Mouse (Mus musculus) neural tube, embryonic 12.5 days (tissue): Measurements from ENCODE around the gene Bdkrb2. TPM values are rescaled to one million over a fixed set of nuclear protein-coding genes. Genes with fewer than 3 reads are reported as not detected.
A peak's percentile ranks its signal among the peaks of the same experiment; 100 is the strongest.

ENCODE experiments used
- ATAC-seq: fragments of 200-750 bp; cut with Nextera tagmentation; 2 replicates; pipeline ENCODE4 v1.8.0; 2017; ENCODE audit warnings: low read depth, mild to moderate bottlenecking, moderate TSS enrichment, moderate library complexity; ENCODE audit not compliant: low FRiP score
- H3K27ac ChIP-seq: fragments of 300-500 bp; sonication (generic); 2 replicates; pipeline ENCODE4 v1.5.1; 2016
- H3K27me3 ChIP-seq: fragments of 300-500 bp; sonication (generic); replicated peaks from 2 replicates; pipeline ENCODE4 v1.6.1; 2016; ENCODE audit warnings: mild to moderate bottlenecking
- H3K36me3 ChIP-seq: fragments of 300-500 bp; sonication (generic); 2 replicates; pipeline ENCODE4 v1.6.1; 2016; ENCODE audit warnings: mild to moderate bottlenecking
- H3K4me1 ChIP-seq: fragments of 300-500 bp; sonication (generic); 2 replicates; pipeline ENCODE4 v1.6.1; 2016
- H3K4me2 ChIP-seq: fragments of 300-500 bp; sonication (generic); replicated peaks from 2 replicates; pipeline ENCODE4 v1.6.1; 2016; ENCODE audit warnings: mild to moderate bottlenecking
- H3K4me3 ChIP-seq: fragments of 300-500 bp; sonication (generic); 2 replicates; pipeline ENCODE4 v1.5.1; 2016
- H3K9ac ChIP-seq: fragments of 300-500 bp; sonication (generic); 2 replicates; pipeline ENCODE4 v1.6.1; 2016; ENCODE audit warnings: mild to moderate bottlenecking
- H3K9me3 ChIP-seq: fragments of 300-500 bp; sonication (generic); 2 replicates; pipeline ENCODE4 v1.6.1; 2016; ENCODE audit warnings: mild to moderate bottlenecking
- WGBS: fragments of 180-500 bp; shearing (Covaris S2); methylation state at CpG from one replicate; pipeline ENCODE4 v1.1.7; 2016; 5-methylcytosine and 5-hydroxymethylcytosine counted together
- polyA plus RNA-seq: library from polyadenylated mRNA; unstranded; fragments of >200 nt; fragmentation: Nextera tagmentation; extraction: Ambion mirVana; gene quantifications from 2 replicates; pipeline ENCODE4 v1.2.1, GENCODE M21; 2016

The Bdkrb2 gene
- polyA plus RNA-seq, 1 experiment from 2014 or later = 2.7 TPM

DNA sequence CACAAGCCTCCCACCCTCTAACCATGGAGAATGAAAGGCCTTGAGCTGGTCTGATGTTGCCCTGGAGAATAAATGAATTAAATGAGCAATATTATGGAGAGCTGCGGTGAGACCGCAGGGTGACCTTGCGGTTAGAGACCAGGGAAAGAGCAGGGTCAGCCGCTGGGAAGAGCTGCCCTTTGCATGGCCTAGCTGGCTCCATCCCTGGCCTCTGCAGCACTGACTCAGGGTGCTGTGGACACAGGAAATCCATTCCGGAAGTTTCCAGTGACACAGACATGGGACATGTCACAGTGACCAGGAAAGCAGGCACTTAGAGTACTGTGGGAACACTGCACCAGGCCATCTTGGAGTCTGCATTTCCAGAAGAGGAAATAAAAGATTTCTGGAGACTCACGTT, 14.1 kb upstream of the Bdkrb2 start:
- Histone ChIP-seq H3K9ac (no peak overlapping the region), H3K27me3 (peaks cover 8% of the 10 kb centered on the region; the same call in 1 of the 2 replicates), H3K4me2 (no peak overlapping the region), H3K4me3 (no peak overlapping the region), H3K9me3 (no peaks in the 10 kb centered on the region), H3K27ac (no peak overlapping the region), H3K4me1 (peaks cover 13% of the 10 kb centered on the region), H3K36me3 (no peaks in the 10 kb centered on the region)
- no peak for ATAC-seq
- 79% methylated on average over 6 of the region's 6 CpGs for WGBS

DNA sequence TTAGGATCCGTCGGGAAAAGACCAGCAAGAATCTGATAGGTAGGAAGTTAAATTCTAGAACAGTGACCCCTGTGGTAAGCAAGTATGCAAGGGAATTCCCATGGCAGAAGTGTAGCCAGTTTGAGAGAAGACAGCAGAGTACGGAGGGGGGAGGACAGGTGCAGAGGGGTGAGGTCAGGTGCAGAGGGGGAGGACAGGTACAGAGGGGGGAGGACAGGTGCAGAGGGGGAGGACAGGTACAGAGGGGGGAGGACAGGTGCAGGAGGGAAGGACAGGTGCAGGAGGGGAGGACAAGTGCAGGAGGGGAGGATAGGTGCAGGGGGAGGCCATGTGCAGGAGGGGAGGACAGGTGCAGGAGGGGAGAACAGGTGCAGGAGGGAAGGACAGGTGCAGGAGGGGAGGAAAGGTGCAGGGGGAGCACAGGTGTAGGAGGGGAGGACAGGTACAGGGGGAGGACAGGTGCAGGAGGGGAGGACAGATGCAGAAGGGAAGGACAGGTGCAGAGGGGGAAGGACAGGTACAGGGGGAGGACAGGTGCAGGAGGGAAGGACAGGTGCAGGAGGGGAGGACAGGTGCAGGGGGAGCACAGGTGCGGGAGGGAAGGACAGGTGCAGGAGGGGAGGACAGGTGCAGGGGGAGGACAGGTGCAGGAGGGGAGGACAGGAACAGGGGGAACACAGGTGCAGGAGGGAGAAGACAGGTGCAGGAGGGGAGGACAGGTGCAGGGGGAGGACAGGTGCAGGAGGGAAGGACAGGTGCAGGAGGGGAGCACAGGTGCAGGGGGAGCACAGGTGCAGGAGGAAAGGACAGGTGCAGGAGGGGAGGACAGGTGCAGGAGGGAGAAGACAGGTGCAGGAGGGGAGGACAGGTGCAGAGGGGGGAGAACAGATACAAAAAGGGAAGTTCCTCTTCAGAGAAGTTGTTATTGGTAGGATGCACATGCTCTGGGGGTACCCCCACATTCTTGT, 12.9 kb upstream of the Bdkrb2 start:
- no peaks in the 10 kb centered on the region for H3K9me3 ChIP-seq
- no peak overlapping the region for H3K9ac ChIP-seq
- H3K4me1 ChIP-seq = peaks cover 13% of the 10 kb centered on the region
- ATAC-seq = no peak
- H3K27ac ChIP-seq = no peak overlapping the region
- H3K36me3 ChIP-seq = no peaks in the 10 kb centered on the region
- H3K4me3 ChIP-seq = no peak overlapping the region
- H3K27me3 ChIP-seq = peaks cover 8% of the 10 kb centered on the region; the same call in 1 of the 2 replicates
- H3K4me2 ChIP-seq = no peak overlapping the region
- WGBS = 77% methylated on average over 4 of the region's 4 CpGs

DNA sequence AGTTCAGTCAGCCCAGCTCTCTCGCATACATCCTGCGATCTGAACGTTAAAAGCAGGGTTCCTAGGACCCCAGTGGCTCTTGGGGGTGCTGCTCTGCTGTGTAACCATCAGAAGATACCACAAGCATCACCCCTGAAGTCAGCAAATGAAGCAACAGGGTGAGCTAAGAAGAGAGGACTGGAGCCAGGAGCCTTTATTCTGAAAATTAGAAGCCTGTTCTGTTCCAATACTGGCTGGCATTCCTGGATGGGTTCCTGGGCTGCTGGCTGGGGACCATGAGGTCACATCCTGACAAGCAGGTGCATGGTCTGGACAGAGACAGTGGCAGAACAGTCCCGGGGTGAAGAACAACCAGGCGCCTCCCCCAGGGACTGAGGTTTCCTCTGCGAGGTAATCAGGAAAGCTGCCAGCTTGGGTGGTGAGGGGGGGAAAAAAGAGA, 11.5 kb upstream of the Bdkrb2 start:
- peaks cover 8% of the 10 kb centered on the region; the same call in 1 of the 2 replicates for H3K27me3 ChIP-seq
- WGBS = 67% methylated on average over 6 of the region's 6 CpGs
- no peak overlapping the region for H3K4me3 ChIP-seq
- no peaks in the 10 kb centered on the region for H3K9me3 ChIP-seq
- no peak for ATAC-seq
- peaks cover 2% of the 10 kb centered on the region; the same call in 1 of the 2 replicates for H3K4me1 ChIP-seq
- no peaks in the 10 kb centered on the region for H3K36me3 ChIP-seq
- no peak overlapping the region for H3K27ac ChIP-seq
- H3K9ac ChIP-seq = no peak overlapping the region
- H3K4me2 ChIP-seq = no peak overlapping the region

DNA sequence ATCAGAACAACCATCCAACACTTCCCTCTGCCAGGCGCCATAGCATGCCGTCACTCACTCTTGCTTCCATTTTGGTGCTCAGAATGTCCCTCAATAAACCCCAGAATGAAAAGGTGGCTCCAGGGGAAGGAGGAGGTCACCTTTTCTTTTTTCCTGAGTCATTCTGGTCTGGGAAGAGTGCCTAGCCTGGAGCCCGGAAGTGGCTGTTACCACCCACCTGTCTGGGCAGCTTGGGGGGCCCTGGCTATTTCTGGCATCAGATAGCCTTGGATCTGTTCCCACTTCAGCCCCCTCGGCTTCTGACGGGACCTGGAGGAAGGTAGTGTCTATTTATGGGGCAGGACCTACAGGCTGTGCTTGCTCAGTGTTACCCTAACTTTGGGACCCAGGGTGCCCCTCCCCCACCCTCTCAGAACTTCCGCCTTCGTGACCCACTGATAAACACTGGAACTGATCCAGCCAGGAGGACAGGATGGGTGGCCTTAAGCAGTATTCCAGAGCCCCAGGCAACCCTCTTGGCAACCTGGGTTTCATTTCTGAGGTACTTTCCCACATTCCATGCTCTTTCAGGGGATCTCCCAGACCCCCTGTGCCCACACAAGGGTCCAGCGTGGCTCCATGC, 8.8 kb upstream of the Bdkrb2 start:
- WGBS = 78% methylated on average over 8 of the region's 8 CpGs
- no peak overlapping the region for H3K4me2 ChIP-seq
- no peak overlapping the region for H3K27ac ChIP-seq
- no peak overlapping the region for H3K9ac ChIP-seq
- H3K4me3 ChIP-seq = no peak overlapping the region
- H3K36me3 ChIP-seq = no peaks in the 10 kb centered on the region
- no peaks in the 10 kb centered on the region for H3K9me3 ChIP-seq
- ATAC-seq = no peak
- H3K27me3 ChIP-seq = peaks cover under 1% of the 10 kb centered on the region; the same call in 1 of the 2 replicates
- H3K4me1 ChIP-seq = no peaks in the 10 kb centered on the region

DNA sequence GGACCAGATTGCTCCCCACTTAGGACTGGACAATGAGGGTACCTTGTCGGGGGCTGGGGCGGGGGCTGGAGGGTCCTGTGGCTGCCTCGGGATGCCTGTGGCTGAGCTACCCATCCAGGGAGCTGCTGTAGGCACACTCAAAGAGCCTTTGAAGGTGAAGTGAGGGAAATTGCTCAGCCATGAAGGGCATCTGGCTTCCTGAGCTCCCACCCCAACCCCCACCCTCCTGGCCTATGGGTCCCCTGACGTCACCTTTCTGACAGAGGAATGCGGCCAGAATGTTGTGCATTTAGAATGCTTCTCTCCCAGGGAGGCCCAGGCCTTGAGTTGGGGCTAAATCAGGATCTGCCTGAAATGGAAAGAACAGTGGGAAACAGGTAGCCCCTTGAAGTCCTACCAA, 7.9 kb upstream of the Bdkrb2 start:
- 71% methylated on average over 5 of the region's 5 CpGs for WGBS
- no peak overlapping the region for H3K4me2 ChIP-seq
- H3K4me1 ChIP-seq = no peaks in the 10 kb centered on the region
- H3K27ac ChIP-seq = no peak overlapping the region
- 0 out of 2 replicates have a peak, but pooled peaks cover 4% of the 10 kb centered on the region for H3K27me3 ChIP-seq
- no peak for ATAC-seq
- H3K36me3 ChIP-seq = no peaks in the 10 kb centered on the region
- H3K9me3 ChIP-seq = no peaks in the 10 kb centered on the region
- no peak overlapping the region for H3K4me3 ChIP-seq
- H3K9ac ChIP-seq = no peak overlapping the region

DNA sequence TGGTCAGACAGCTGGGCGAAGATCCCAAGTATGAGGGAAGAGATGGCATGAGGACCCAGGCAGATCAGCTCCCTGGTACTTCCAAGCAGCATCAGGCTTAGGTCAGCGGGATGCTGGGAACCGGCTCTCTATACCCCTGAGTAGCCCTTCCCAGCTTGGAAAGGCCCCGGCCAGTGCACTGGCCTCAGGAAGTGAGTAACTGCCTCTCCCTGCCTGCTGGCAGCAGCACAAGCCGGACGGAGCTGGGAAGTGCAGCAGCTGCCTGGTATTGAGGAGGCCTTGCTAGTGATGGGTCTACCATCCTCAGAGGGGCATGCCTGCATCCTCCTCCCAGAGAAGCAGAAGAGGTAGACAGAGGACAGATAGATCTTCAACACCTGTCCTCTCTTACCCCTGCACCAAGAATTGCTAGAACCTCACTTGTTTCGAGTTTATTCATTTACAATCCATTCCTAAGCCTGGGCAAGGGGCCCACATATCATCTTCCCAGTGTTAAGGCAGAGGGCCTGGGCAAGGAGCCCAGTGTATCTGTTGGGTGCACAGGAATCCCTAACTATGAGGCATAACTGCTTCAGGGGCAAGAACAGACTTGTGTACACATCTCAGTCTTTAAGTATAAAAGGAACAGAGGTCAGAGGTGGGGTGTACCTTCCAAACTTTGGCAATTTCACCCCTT, 5.6 kb upstream of the Bdkrb2 start:
- no peak overlapping the region for H3K27ac ChIP-seq
- no peak for ATAC-seq
- H3K4me3 ChIP-seq = no peak overlapping the region
- H3K36me3 ChIP-seq = no peaks in the 10 kb centered on the region
- peaks cover 10% of the 10 kb centered on the region for H3K27me3 ChIP-seq
- H3K4me1 ChIP-seq = no peaks in the 10 kb centered on the region
- H3K9me3 ChIP-seq = no peaks in the 10 kb centered on the region
- no peak overlapping the region for H3K9ac ChIP-seq
- WGBS = 77% methylated on average over 7 of the region's 7 CpGs
- H3K4me2 ChIP-seq = no peak overlapping the region

DNA sequence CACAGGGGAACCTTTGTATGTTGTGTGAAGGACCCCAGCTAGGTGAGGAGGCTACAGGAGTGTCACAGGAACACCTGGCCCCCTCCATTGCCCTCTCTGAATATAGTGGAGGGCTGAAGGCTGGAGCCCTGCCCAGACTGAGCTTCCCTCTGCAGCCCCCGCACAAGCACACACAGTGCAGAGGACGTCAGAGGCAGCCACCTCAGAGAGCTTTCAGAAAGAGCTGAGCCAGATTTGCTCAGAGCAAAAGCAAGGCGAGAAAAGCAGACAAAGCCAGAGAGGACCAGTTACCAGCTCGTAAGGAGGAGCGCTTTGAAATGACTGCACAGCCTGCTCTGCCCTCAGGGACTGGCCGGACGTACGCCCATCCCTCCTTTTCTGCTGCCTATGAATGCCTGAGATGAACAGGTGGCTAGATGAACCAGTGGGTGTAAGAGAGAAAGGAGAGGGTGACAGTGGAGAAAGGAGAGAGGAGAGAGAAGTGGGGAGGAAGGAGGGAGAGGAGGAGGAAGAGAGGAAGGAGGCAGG, 2.0 kb upstream of the Bdkrb2 start:
- H3K36me3 ChIP-seq = no peaks in the 10 kb centered on the region
- no peak overlapping the region for H3K4me3 ChIP-seq
- peaks cover 17% of the 10 kb centered on the region for H3K4me1 ChIP-seq
- no peak overlapping the region for H3K9ac ChIP-seq
- H3K4me2 ChIP-seq = no peak overlapping the region
- WGBS = 62% methylated on average over 8 of the region's 8 CpGs
- ATAC-seq = no peak
- peaks cover 38% of the 10 kb centered on the region for H3K27me3 ChIP-seq
- H3K9me3 ChIP-seq = no peaks in the 10 kb centered on the region
- no peak overlapping the region for H3K27ac ChIP-seq

DNA sequence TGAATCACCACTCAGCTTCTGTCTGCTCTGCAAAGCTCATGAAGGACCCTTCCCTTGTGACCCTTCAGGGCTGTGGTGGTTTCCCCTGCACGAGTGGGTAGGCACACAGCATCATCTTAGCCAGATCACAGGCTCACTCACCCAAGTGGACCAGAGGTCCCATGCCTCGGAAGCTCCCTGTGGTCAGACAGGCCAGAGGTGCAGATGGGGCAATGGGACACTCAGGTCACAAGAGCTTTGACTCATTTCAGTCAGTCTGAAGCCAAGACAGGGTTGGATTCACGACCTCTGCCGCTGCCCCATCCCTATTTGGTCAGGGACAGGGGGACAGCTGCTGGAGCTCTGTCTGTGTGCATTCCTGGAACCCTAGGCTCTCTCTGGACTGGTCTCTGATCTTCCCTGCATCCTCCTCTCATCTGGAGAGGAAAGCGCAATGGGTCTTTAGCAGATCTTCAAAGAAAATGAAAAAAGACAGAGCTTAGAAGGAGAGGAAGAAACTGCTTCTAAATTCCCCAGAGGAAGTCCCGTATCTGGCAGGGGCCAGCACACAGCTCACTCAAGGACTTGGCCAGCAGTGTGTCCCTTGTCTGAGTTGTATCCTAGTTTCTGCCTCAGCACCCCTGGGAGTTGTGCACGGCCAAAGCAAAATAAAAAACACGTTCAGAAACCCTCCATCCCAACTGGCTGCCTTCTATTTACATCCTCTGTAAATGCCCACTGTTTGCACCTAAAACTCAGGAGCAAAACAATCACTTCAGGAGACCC, 788 bp upstream of the Bdkrb2 start:
- H3K9ac ChIP-seq = no peak overlapping the region
- no peaks in the 10 kb centered on the region for H3K9me3 ChIP-seq
- peaks cover 17% of the 10 kb centered on the region for H3K4me1 ChIP-seq
- no peak overlapping the region for H3K27ac ChIP-seq
- WGBS = 33% methylated on average over 8 of the region's 8 CpGs
- H3K36me3 ChIP-seq = no peaks in the 10 kb centered on the region
- no peak for ATAC-seq
- H3K27me3 ChIP-seq = peaks cover 38% of the 10 kb centered on the region
- peak overlapping the region; percentile 29; the same call in 1 of the 2 replicates for H3K4me3 ChIP-seq
- H3K4me2 ChIP-seq = peak overlapping the region; percentile 66

DNA sequence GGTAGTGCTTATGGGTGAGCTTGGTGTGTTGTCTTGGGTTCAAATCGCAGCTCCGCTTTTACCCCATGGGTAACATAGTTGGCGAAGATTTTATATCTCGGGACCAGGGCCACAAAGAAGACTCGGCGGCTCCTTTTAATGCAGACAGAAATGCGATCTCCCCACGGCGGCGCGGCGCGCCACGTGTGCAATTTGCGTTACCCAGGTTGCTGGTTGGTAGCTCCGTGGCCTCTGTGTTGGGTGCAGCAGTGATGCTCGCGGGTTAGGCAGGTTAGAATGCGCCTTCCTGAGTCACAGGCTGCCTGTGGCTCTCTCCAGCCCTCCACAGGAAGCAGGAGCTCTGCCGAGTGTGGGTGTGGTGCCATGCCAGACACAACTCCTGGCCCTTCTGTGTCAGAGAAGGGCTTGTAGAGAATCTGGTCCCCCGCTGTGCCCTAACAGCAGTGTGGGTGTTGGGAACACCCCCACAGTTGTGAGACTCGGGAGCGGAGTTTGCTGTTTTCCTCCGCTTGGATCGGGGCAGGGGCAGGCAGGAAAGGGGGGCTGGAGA, 775 bp downstream of the Bdkrb2 start:
- 8% methylated on average over 25 of the region's 25 CpGs for WGBS
- no peak overlapping the region; the same call in 1 of the 2 replicates for H3K9ac ChIP-seq
- no peaks in the 10 kb centered on the region for H3K9me3 ChIP-seq
- peaks cover 17% of the 10 kb centered on the region for H3K4me1 ChIP-seq
- no peak overlapping the region for H3K27ac ChIP-seq
- no peaks in the 10 kb centered on the region for H3K36me3 ChIP-seq
- H3K27me3 ChIP-seq = peaks cover 38% of the 10 kb centered on the region
- ATAC-seq = no peak
- peak overlapping the region; percentile 66 for H3K4me2 ChIP-seq
- peak overlapping the region; percentile 29 for H3K4me3 ChIP-seq

DNA sequence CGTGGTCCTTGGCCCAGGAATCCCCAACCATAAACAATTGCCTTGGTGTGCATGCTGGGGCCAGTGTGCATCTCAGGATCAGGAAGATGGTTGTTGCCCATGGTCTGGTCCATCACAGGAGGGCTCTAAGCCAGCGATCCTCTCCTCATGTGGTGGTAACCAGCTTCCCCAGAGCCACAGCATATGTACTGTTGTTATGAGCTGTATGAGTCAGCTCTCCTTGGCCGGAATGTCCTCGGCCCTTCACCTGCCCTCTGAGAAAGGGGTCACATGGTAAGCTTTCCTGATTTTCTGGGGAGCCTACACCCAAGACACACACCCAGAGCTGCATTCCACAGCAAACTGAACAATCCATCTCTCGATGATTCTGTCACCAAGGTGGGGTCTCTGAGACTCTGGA, 2.2 kb downstream of the Bdkrb2 start:
- Histone ChIP-seq H3K9me3 (no peaks in the 10 kb centered on the region), H3K9ac (no peak overlapping the region), H3K27me3 (peaks cover 33% of the 10 kb centered on the region), H3K4me3 (no peak overlapping the region), H3K27ac (no peak overlapping the region), H3K36me3 (no peaks in the 10 kb centered on the region), H3K4me1 (peaks cover 17% of the 10 kb centered on the region), H3K4me2 (no peak overlapping the region)
- no peak for ATAC-seq
- 77% methylated on average over 5 of the region's 5 CpGs for WGBS

DNA sequence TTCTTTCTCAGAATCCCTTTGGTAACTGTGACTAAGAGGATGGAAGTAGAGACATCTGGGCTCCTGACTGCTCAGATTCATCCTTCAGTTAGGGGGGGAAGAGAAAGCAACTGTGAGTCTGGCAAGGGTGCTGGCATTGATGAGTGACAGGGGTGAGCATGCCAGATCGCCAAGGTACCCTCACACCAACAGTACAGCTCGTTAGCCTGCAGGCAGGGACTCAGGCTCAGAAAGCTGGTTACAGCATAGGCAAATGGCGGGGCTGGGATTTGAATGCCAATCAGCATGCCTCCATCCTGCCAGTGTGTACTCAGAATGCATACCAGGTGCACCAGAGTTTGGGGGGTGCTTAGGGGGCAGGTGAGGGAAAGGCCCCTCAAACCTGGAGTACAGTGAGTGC, 8.8 kb downstream of the Bdkrb2 start:
- WGBS = 74% methylated on average over 3 of the region's 3 CpGs
- no peak for ATAC-seq
- Histone ChIP-seq H3K27me3 (no peaks in the 10 kb centered on the region), H3K27ac (no peak overlapping the region), H3K4me2 (no peak overlapping the region), H3K36me3 (no peaks in the 10 kb centered on the region), H3K9ac (no peak overlapping the region), H3K4me3 (no peak overlapping the region), H3K4me1 (no peaks in the 10 kb centered on the region), H3K9me3 (no peaks in the 10 kb centered on the region)
